Mouse (Mus musculus) midbrain, embryonic 11.5 days (tissue): ENCODE data around the gene Stk40. TPM values are rescaled to one million over a fixed set of nuclear protein-coding genes. Genes with fewer than 3 reads are reported as not detected.
A peak's percentile ranks its signal among the peaks of the same experiment; 100 is the strongest.

Experiments used
- ATAC-seq: fragments of 200-750 bp; cut with Nextera tagmentation; 2 replicates; pipeline ENCODE4 v1.8.0; 2017; ENCODE audit warnings: moderate TSS enrichment, moderate library complexity; ENCODE audit not compliant: low FRiP score
- DNase-seq: peaks from one replicate; pipeline ENCODE4 v3.0.0; 2015; ENCODE audit warnings: low spot score; ENCODE audit errors: missing footprints
- H3K27ac ChIP-seq: fragments of 300-500 bp; sonication (generic); 2 replicates; pipeline ENCODE4 v1.5.1; 2014; ENCODE audit warnings: low read depth, low read length
- H3K27me3 ChIP-seq: fragments of 300-500 bp; sonication (generic); 2 replicates; pipeline ENCODE4 v1.6.1; 2014; ENCODE audit warnings: mild to moderate bottlenecking, low read length, moderate library complexity, mixed read lengths; ENCODE audit not compliant: control insufficient read depth, insufficient read depth
- H3K36me3 ChIP-seq: fragments of 300-500 bp; sonication (generic); 2 replicates; pipeline ENCODE4 v1.6.1; 2014; ENCODE audit warnings: mild to moderate bottlenecking, low read length, moderate library complexity, mixed read lengths; ENCODE audit not compliant: control insufficient read depth, insufficient read depth
- H3K4me1 ChIP-seq: fragments of 300-500 bp; sonication (generic); 2 replicates; pipeline ENCODE4 v1.6.1; 2014; ENCODE audit warnings: low read length; ENCODE audit not compliant: control insufficient read depth, insufficient read depth
- H3K4me2 ChIP-seq: fragments of 300-500 bp; sonication (generic); 2 replicates; pipeline ENCODE4 v1.6.1; 2014; ENCODE audit warnings: mild to moderate bottlenecking, moderate library complexity
- H3K4me3 ChIP-seq: fragments of 300-500 bp; sonication (generic); 2 replicates; pipeline ENCODE4 v1.5.1; 2014; ENCODE audit warnings: low read depth, low read length
- H3K9ac ChIP-seq: fragments of 300-500 bp; sonication (generic); 2 replicates; pipeline ENCODE4 v1.6.1; 2014; ENCODE audit warnings: low read length
- H3K9me3 ChIP-seq: fragments of 300-500 bp; sonication (generic); 2 replicates; pipeline ENCODE4 v1.6.1; 2016; ENCODE audit warnings: low read length; ENCODE audit not compliant: control insufficient read depth
- WGBS: fragments of 180-500 bp; shearing (Covaris S2); extraction: QIAGEN DNeasy Blood & Tissue Kit; methylation state at CpG from one replicate; pipeline ENCODE4 v1.1.7; 2014; 5-methylcytosine and 5-hydroxymethylcytosine counted together
- polyA plus RNA-seq: library from polyadenylated mRNA; unstranded; fragments of >200 nt; fragmentation: Nextera tagmentation; extraction: Ambion mirVana; gene quantifications from 2 replicates; pipeline ENCODE4 v1.2.1, GENCODE M21; 2014

The Stk40 gene
- polyA plus RNA-seq, result 20.8 and 25.4 TPM in 2 replicates

GRCm38 (mm10) chr4:126103590-126104068, at the start of gene Stk40:
TSS of gene Stk40 (plus strand) at chr4:126103957.
- Histone ChIP-seq H3K9ac (peak within 1 kb of the TSS; percentile 75), H3K27me3 (no peaks in the 10 kb centered on the region), H3K36me3 (no peaks in the 10 kb centered on the region), H3K4me3 (peak within 1 kb of the TSS; percentile 90), H3K4me1 (peaks cover 27% of the 10 kb centered on the region), H3K27ac (peak within 1 kb of the TSS; percentile 45), H3K4me2 (peak within 1 kb of the TSS; percentile 97), H3K9me3 (no peaks in the 10 kb centered on the region)
- peak; percentile 96 for ATAC-seq
- WGBS, result 1% methylated on average over 34 of the region's 34 CpGs
- DNase-seq, result peak; percentile 99

GRCm38 (mm10) chr4:126057207-126058133, 46.3 kb upstream of the Stk40 start:
- Histone ChIP-seq H3K27me3 (no peaks in the 10 kb centered on the region), H3K36me3 (peaks cover 14% of the 10 kb centered on the region), H3K4me1 (peaks cover 9% of the 10 kb centered on the region), H3K4me3 (peak overlapping the region; percentile 76), H3K9ac (peak overlapping the region; percentile 76), H3K4me2 (peak overlapping the region; percentile 82), H3K9me3 (no peaks in the 10 kb centered on the region), H3K27ac (peak overlapping the region; percentile 17; the same call in 1 of the 2 replicates)
- 14% methylated on average over 19 of the region's 19 CpGs for WGBS
- ATAC-seq (no peak; the same call in 1 of the 2 replicates), DNase-seq (peak; percentile 86)

- peak within 1 kb of the TSS; percentile 76 for H3K4me3 ChIP-seq
- DNase-seq (peak; percentile 100), ATAC-seq (peak; percentile 98)
- H3K9ac ChIP-seq, result peak within 1 kb of the TSS; percentile 76
- H3K36me3 ChIP-seq, result peaks cover 14% of the 10 kb centered on the region
- no peaks in the 10 kb centered on the region for H3K9me3 ChIP-seq
- H3K27me3 ChIP-seq, result no peaks in the 10 kb centered on the region
- WGBS, result under 1% methylated on average over 57 of the region's 57 CpGs
- H3K4me1 ChIP-seq, result peaks cover 9% of the 10 kb centered on the region
- H3K27ac ChIP-seq, result peak within 1 kb of the TSS; percentile 17; the same call in 1 of the 2 replicates
- H3K4me2 ChIP-seq, result peak within 1 kb of the TSS; percentile 82
Measured at GRCm38 (mm10) chr4:126058134-126058996, 45.4 kb upstream of the Stk40 start, which contains the start of gene Oscp1. TSS of gene Oscp1 (plus strand) at chr4:126058565.

- H3K4me2 ChIP-seq, result peak overlapping the region; percentile 82
- H3K4me3 ChIP-seq, result peak overlapping the region; percentile 76
- no peaks in the 10 kb centered on the region for H3K9me3 ChIP-seq
- no peak for ATAC-seq
- no peak overlapping the region for H3K27ac ChIP-seq
- 47% methylated on average over 9 of the region's 9 CpGs for WGBS
- DNase-seq, result no peak
- peak overlapping the region; percentile 76 for H3K9ac ChIP-seq
- peaks cover 9% of the 10 kb centered on the region for H3K4me1 ChIP-seq
- peaks cover 10% of the 10 kb centered on the region for H3K36me3 ChIP-seq
- no peaks in the 10 kb centered on the region for H3K27me3 ChIP-seq
Measured at GRCm38 (mm10) chr4:126058997-126059362, 44.8 kb upstream of the Stk40 start.

GRCm38 (mm10) chr4:126062856-126063255, 40.9 kb upstream of the Stk40 start:
- H3K4me1 ChIP-seq, result peaks cover 3% of the 10 kb centered on the region; the same call in 1 of the 2 replicates
- H3K27me3 ChIP-seq, result no peaks in the 10 kb centered on the region
- H3K4me3 ChIP-seq, result no peak overlapping the region
- H3K9me3 ChIP-seq, result no peaks in the 10 kb centered on the region
- no peak overlapping the region for H3K9ac ChIP-seq
- H3K4me2 ChIP-seq, result no peak overlapping the region
- ATAC-seq (no peak), DNase-seq (no peak)
- no peak overlapping the region for H3K27ac ChIP-seq
- 40% methylated on average over 1 of the region's 1 CpGs for WGBS
- no peaks in the 10 kb centered on the region for H3K36me3 ChIP-seq

GRCm38 (mm10) chr4:126065241-126065640, 38.5 kb upstream of the Stk40 start:
- Histone ChIP-seq H3K27ac (no peak overlapping the region), H3K4me3 (no peak overlapping the region), H3K9me3 (no peaks in the 10 kb centered on the region), H3K4me2 (no peak overlapping the region), H3K9ac (no peak overlapping the region), H3K4me1 (no peaks in the 10 kb centered on the region), H3K36me3 (no peaks in the 10 kb centered on the region), H3K27me3 (no peaks in the 10 kb centered on the region)
- no peak for DNase-seq
- ATAC-seq, result no peak
- 84% methylated on average over 7 of the region's 7 CpGs for WGBS

GRCm38 (mm10) chr4:126067401-126068077, 36.2 kb upstream of the Stk40 start:
- no peak for DNase-seq
- 84% methylated on average over 15 of the region's 15 CpGs for WGBS
- Histone ChIP-seq H3K27me3 (no peaks in the 10 kb centered on the region), H3K9ac (no peak overlapping the region), H3K9me3 (no peaks in the 10 kb centered on the region), H3K4me2 (no peak overlapping the region), H3K4me3 (no peak overlapping the region), H3K27ac (no peak overlapping the region), H3K36me3 (no peaks in the 10 kb centered on the region), H3K4me1 (no peaks in the 10 kb centered on the region)
- ATAC-seq, result no peak

GRCm38 (mm10) chr4:126068842-126069241, 34.9 kb upstream of the Stk40 start:
- no peaks in the 10 kb centered on the region for H3K4me1 ChIP-seq
- no peak for ATAC-seq
- no peaks in the 10 kb centered on the region for H3K36me3 ChIP-seq
- no peaks in the 10 kb centered on the region for H3K9me3 ChIP-seq
- H3K27me3 ChIP-seq, result no peaks in the 10 kb centered on the region
- no peak overlapping the region for H3K27ac ChIP-seq
- no peak for DNase-seq
- no peak overlapping the region for H3K4me2 ChIP-seq
- H3K9ac ChIP-seq, result no peak overlapping the region
- WGBS, result 89% methylated on average over 6 of the region's 6 CpGs
- H3K4me3 ChIP-seq, result no peak overlapping the region
